Mouse (Mus musculus): ENCODE results near the gene Myl4.
"Not testable (repeated sequence)": the region's sequence is repeated elsewhere in the genome, so short reads cannot be mapped to it uniquely, and the experiment has no call there.

The Myl4 gene

DNA sequence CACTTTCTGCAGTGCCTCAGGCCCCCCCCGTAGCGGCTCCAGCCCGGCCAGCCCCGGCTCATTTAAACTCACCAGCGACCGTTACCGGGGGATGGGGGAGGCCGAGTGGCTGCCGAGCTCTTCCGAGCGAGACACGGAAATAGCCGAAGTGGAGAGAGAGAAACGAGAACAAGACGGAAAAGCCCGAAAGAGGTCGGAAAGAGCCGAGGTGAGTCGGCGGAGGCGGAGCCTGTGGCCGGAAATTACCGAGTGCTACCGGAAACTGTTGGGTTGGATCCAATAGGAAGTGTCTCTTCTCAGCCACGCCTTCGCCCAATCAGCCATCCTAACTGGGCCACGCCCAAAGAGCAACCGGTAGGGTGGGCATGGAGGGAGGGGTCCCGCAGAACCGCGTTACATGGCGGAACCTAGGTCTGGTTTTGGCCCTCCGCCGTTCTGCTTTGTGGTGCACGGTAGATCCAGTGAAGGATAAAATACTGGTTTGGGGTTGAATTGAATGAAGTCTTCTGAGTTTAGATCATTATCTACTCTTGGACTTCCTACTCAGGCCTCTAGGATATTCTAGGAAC, at the start of gene Myl4, which contains the start of gene Cdc27:
Gene Myl4, plus strand, starts transcription at position 258 of the 569 bp plus-strand sequence.
Gene Cdc27, minus strand, starts transcription at position 215 of the 569 bp plus-strand sequence.
- peak; percentile 99 for DNase-seq (ENCODE audit: low read depth, low spot score)

DNA sequence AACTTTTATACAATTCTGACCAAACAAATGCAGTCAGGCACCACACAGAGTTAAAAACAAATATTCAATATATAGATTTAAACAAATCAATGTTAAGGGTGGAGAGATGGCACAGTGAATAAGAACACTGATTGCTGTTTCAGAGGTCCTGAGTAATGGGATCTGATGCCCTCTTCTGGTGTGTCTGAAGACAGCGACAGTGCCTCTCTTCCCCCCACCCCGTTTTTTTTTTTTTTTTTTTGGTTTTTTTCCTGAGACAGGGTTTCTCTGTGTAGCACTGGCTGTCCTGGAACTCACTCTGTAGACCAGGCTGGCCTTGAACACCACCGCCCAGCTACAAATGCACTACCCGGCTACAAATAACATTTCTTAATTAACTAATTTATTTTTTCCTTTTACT, 42.0 kb upstream of the Myl4 start:
- no peak for DNase-seq (ENCODE audit: low read depth, low spot score)

DNA sequence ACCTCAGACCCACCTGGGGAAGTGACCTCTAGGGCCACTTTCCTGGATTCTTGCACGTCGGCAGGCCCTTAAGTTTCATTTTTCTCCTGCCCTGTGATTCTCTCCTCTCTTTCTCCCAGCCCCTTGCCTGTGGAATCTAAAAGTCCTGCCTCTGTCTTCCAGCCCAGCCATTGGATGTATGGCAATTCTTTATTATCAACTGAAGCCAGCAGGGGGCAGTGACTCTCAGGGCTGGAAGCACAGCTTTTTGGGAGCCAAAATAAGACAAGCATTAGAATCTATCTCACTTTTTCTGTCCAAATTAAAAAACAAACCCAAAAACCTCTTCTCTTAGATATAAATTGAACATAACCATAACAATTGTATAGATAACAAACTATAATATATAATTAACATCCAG, 39.9 kb upstream of the Myl4 start:
- DNase-seq (ENCODE audit: low read depth, low spot score) = peak; percentile 40

DNA sequence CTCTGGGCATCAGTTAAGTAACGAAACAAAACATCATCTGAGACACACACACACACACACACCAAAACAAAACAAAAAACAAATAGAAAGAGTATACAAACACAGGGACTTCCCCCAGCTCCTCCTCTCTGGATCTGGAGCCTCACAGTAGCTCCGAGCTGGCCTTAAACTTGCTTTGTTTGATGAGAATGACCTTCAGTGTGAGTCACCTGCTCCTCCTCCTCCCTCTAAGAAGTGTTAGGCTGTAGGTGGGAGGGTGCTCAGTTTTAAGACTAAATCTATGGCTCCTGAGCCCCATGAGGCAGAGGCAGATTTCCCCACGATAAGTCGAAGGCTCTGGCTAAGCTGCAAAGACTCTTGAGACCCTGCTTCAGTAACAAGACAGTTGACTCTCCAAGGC, 38.0 kb upstream of the Myl4 start:
- DNase-seq (ENCODE audit: low read depth, low spot score) = no peak

DNA sequence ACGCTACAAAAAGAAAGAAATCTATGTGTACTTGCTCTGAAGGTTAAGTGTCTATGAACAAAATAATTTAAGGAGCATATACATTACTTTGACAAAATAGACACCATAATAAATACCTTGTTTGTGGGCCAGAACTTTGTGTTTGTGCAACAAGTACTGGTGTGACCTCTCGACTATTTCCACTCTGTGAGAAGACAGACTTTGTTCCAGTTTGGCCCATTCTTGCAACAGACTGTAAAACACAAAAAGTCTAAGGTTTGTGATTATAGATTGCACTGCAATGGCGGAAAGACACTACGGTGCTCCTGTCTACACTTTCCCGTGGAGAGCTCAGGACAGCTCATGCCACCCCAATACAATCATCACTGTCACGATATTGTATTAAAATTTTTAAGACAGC, 24.5 kb upstream of the Myl4 start:
- no peak for DNase-seq (ENCODE audit: low read depth, low spot score)

DNA sequence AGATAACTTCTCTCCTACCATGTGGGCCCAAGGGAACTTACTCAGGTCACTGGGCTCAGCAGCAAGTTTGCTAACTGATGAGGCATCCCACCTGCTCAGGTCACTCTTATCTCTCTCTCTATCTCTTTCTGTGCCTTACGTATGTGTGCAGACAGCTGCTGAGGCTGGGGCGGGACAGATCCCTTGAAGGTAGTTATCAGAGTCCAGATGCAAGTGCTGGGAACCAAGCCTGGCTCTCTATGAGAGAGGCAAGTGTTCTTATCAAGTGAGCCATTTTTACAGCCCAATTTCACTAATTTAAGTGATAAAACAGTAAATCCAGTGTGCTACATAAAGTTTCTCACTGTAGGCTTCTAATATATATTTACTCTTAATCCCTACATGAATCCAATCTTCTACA, 13.6 kb upstream of the Myl4 start:
- no peak for DNase-seq (ENCODE audit: low read depth, low spot score)

DNA sequence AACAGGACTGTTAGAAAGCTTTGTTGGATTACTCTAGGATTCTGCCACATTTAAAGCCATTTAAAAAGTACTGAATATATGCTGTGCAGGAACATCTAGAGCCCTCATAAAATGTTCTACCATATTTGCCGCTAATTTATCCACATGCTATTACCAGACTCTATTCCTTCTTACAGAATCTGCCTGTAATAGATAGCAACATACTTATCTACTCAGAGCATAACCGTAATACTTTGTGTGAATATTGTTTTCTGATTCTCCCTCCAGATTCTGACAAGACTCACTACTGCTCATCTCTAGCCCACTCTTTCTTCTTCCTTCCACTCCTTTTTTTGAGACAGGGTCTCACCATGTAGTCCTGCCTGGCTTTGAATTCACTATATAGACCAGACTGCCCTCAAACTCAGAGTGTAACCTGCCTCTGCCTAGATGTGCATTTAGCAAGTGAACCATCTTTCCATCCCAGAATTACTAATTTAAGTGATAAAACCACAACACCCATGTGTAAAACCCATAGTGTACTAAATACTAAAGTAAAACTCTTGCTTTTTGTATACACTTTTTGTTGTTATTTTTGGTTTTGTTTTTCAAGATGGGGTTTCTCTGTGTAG, 12.4 kb upstream of the Myl4 start:
- DNase-seq (ENCODE audit: low read depth, low spot score) = no peak

DNA sequence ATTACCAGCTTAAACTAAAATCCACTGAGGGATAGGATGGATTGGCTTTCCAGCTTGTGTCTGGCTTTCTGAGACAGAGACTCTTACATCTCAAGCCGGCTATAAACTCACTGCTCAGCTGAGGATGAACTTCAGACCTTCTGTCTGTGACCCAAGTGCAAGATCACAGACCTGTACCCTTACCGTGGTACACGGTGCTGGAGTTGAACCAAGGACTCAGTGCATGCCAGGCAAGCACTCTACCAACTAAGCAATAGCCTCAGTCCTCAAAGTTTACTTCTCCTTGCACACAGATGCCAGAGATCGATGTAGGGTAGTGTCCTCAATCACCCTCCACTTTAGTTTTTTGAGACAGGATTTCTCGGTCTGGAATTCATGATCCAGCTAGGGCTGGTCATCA, 10.7 kb upstream of the Myl4 start:
- no peak for DNase-seq (ENCODE audit: low read depth, low spot score)

DNA sequence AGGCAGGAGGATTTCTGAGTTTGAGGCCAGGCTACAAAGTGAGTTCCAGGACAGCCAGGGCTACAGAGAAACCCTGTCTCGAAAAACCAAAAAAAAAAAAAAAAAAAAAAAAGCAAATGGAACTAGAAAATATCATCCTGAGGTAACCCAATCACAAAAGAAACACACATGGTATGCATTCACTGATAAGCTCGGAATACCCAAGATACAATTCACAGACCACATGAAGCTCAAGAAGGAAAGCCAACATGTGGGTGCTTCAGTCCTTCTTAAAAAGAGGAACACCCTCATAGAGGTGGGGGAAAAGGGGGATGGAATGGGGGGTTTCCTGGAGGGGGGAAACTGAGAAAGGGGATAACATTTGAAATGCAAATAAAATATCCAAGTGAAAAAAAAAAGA, 7.1 kb upstream of the Myl4 start:
- DNase-seq (ENCODE audit: low read depth, low spot score) = peak; percentile 66

DNA sequence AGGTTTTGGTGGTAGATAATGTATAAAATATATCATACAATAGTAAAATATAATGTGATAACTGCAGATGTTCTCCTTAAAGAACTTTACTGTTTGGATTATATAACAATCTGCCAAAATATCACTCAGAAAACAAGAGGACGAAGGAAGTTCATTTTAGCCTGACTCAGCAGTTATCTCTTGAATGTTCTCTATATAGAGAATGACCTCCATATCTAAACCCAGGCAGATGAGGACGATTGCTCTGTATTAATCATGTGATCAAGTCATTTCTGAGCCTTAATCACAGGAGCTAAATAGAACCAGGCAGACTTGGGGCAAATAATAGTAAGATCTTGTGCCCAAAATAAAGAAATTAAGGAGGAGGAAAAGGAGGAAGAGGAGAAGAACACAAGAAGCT, 6.0 kb upstream of the Myl4 start:
- DNase-seq (ENCODE audit: low read depth, low spot score) = no peak

DNA sequence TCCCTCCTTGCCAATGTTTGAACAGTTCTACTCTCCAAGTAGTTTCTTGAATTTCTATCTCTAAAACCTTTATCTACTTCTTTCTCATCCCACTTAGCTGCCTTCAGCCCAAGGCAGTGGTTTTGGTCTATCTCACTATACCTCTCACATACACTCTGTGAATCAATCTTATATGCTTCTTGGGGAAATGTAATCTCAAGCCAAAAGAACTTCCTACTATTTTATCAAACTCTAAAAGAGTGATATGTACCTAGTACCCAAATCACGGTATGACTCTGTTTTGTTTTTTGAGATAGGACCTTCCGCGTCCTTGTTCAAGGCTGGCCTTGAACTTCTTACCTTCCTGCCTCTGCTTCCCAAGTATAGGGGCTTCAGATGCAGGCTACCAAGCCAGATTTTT, 3.0 kb upstream of the Myl4 start:
- DNase-seq (ENCODE audit: low read depth, low spot score) = peak; percentile 16

DNA sequence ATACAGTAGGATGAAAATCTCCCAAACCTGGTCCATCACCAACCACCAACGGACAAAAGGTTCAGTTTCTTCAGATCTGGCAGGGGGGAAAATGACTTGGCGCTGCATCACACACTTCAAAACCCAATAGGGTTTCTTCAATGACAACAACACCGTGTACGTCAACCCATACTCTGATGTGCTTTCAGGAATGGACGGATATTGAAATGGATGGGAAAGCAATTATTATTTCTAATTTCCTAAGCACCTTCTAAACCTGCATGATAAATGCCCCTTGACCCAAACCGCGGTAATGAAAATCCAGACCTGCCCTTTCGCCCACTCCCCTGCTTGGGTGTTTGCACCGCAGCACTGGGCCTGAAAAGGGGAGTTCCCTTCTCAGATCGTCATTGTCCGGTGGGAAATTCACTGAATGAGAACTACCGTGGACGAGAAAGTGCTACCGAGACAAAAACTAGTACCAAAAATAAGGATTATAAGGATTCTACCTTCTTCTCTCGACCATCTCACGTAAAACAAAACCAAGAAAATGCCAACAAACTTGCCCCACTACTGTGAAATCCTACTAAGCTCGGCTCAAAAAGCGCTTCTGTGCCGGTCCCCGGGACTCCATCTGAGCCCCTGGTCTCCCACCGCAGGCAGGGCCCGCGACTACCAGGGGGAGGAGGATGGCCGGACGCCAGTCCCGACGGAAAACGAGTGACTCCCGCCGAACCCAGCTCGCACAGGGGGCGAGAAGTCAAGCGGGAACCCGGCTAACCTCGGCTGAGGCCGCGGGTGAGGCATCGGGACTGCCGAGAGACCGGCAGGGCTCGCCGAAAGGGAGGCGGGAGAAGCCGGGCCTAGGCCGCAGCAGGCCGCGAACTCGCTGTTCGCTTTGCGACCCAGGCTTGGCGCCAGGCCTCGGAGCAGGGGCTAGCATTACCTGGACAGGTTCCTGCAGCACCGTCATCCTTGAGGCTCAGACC, 741 bp upstream of the Myl4 start:
- DNase-seq (ENCODE audit: low read depth, low spot score) = peak; percentile 71

DNA sequence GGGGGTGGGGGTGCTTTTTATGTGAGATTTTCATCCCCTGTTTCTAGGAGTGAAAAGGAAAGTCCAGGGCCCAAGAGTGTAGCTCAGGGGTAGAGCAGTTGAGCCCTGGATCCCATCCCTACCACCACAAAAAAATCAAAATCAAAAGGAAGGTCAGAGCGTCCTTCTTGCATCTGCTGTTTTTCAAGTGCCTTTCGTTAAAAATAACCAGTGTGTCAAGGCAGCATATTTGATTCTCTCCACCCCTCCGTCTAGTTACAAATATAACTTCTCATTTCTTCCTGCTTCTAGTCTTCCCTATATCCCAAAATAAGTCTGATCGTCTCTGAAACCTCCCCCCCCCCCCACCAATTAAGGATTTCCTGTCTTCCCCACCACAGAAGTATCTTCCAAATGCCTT, 7.6 kb downstream of the Myl4 start:
- DNase-seq (ENCODE audit: low read depth, low spot score) = no peak

DNA sequence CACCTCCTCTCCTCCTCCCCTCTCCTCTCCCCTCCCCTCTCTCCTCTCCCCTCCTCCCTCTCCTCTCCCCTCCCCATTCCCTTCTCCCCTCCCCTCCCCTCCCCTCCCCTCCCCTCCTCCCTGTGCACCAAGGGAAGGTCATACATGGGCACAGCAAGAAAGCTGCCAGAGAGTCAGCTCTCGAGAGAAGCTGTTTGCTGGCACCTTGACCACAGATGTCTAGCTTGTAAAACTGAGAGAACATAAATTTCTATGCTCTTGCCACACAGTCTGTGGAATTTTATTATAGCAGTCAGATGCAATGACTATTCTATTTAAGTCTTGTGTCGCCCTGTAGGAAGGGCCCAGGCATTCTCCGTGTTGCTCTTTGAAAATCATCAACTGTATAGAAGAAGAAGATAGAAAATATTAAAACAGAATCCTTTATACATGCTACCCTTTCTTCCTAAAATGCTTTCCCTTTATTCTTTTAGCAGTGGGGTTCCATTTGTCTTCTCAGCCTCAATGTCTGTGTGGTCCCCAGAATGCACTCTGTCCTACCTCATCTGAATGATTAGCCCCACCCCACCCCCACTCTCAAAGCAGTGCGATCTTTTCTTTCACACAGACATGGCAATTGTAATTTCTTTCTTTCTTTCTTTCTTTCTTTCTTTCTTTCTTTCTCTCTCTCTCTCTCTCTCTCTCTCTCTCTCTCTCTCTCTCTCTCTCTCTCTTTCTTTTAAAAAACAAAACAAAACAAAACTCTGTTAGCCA, 8.4 kb downstream of the Myl4 start:
- DNase-seq (ENCODE audit: low read depth, low spot score) = no peak

DNA sequence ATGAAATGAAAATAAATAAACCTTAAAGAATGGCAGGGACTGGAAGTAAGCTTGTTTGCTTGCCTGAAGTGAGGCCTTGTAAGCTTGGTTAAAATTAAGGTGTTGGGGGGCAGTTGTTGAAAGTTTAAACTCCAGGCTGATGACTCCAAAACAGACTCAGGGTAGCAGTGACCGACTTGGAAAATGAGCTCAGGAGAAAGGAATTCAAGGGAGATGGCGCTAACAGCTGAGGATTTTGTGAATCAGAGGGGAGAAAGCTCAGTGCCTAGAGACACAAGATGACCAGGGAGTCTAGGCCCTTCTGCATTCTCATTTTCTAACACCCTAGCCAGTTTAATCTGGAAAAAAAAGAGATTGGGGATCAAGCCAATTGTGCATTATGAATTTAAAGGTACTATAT, 10.5 kb downstream of the Myl4 start:
- DNase-seq (ENCODE audit: low read depth, low spot score) = no peak

DNA sequence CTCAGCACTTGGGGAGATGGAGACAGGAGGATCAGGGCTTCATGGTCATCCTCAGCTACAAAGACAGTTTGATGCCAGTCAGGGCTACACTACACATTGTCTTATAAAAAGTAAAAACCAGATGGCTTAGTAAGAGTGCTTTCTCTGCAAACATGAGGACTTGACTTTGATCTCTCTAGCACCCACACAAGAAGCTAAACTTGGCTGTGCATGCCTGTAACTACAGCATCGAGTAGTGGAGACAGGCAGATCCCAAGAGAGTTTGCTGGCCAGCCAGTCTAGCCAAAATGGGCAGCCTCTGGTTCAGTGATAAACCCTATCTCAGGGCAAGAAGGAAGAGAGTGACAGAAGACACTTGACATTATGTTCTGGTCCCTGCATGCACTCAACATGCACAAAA, 13.0 kb downstream of the Myl4 start:
- no peak for DNase-seq (ENCODE audit: low read depth, low spot score)

DNA sequence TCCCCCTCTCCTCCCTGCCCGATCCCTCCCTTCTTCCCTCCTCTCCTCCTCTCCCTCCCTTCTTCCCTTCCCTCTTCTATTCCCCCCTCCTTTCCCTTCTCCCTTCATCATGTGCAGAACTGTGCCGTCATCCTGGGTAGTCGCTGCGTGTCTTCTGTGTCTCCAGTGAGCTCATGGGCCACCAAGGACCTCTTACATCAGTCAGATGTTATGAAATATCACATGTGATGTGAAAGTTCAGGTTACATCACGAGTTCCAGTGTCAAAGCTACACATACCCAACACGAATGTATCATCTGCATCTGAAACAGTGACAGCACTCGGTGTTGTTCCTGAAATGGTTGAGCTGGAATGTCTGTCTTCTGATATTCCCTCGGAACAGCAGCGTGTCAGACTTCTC, 14.7 kb downstream of the Myl4 start:
- no peak for DNase-seq (ENCODE audit: low read depth, low spot score)

DNA sequence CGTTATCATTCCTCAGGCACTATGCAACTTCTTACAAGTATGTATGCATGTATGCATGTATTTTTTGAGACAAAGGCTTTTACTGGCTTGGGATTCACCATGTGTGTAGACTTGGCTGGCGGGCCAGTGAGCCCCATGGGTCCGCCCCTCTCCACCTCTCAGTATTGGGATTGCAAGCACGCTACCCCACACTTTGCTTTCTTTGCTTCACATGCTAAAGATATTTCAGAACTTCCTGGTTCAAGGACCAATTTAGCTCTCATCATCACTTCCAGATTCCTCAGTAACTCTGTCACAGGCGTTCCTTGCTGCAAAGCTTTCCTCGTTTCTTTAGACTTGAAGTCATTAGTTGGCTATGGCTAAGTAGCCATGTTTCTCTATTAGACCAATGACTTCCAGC, 15.6 kb downstream of the Myl4 start:
- DNase-seq (ENCODE audit: low read depth, low spot score) = no peak

DNA sequence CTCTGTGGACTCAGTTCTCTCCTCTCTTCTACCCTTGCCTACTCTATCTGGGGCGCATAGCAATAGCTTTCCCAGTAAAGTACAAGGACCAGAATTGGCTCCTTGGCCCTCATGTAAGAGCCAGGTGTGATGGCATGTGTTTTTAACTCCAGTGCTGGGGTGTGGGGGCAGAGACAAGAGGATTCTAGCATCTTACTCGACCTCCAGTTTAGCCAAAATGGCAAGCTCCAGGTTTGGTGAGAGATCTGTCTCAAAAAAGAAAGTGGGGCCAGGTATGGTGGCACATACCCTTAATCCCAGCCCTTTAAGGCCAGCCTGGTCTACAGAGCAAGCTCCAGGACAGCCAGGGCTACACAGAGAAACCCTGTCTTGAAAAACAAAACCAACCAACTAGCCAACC, 16.3 kb downstream of the Myl4 start:
- DNase-seq (ENCODE audit: low read depth, low spot score) = no peak

DNA sequence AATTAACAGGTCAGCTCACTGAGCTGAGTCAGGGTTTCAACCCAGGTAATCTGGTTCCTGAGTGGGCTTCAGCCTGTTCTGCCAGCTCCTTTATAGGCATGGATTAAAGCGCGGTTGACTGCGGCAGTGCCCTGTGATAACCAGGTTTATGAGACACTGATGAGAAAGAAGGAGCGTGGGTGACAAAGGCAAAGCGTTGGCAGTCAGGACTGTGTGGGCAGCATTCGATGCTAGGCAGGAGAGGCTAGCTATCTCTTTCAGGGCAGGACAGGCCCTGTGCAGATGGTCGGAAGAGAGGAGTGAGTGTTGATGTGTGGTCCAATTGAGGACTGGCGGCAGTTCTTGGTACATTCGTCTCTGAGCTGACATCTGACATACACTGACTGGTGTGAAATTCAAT, 17.3 kb downstream of the Myl4 start:
- DNase-seq (ENCODE audit: low read depth, low spot score) = no peak

DNA sequence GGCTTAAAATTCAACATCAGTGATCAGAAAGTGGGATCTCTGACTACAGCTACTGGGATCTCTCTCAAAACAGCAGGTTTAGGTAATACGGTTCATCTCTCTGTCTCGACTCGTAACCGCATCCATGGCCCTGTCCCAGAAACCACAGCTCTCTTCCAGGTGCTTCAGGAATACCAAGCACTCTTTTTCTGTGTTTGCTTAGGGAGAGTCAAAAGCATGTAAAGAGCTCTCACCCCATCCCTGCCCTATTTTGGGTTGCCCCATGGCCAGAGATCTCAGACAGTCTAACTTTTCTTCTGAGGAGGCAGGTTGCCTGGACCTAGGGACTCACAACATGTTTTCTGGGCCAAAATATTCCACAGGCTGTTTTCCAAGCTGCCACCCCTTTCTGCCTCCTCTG, 17.9 kb downstream of the Myl4 start:
- DNase-seq (ENCODE audit: low read depth, low spot score) = no peak

DNA sequence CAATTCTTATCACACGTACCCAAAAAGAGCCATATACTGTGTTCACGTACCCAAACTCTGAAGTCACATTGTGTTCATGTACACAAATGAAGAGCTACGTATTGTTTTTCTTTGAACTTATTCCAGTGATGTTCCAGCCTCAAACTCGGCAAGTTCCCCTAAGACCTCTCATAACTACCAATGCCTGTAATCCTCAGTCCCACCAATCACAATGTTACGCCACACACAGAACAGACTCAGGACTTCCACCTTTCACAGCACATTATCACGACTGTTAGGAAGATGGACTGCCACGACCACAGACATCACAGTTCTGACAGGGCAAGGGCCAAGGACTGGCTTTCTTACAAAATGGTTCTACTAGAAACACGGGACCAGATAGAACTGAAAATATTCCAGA, 20.1 kb downstream of the Myl4 start:
- DNase-seq (ENCODE audit: low read depth, low spot score) = not testable (repeated sequence)

Measured in A20 (cell line).